Mouse (Mus musculus): Measurements from ENCODE around the gene Galk1. TPM values are rescaled to one million over a fixed set of nuclear protein-coding genes. Genes with fewer than 3 reads are reported as not detected.

Gene Galk1
- polyA plus RNA-seq (2017; shearing (Covaris generic)) = 40.4 TPM

GRCm38 (mm10) chr11:116012262-116012947 is at the start of gene Galk1:
Gene Galk1 (minus strand): TSS chr11:116012719.

GRCm38 (mm10) chr11:116030088-116030897 is 17.8 kb upstream of the Galk1 start, which contains the start of gene Unk:
Gene Unk (plus strand): TSS chr11:116030322.

GRCm38 (mm10) chr11:116027756-116028155 is 15.2 kb upstream of the Galk1 start, which contains the start of gene H3f3b:
Gene H3f3b (minus strand): TSS chr11:116027962.

GRCm38 (mm10) chr11:115974309-115975082 is 38.0 kb downstream of the Galk1 start, which contains the start of gene Itgb4:
Gene Itgb4 (plus strand): TSS chr11:115974709.

Other genes starting within 250 kb of the Galk1 start
- gene Tmem94, start 247.3 kb downstream of the Galk1 start, polyA plus RNA-seq (2017; shearing (Covaris generic)) = 42.6 TPM
- gene Caskin2, start 199.1 kb downstream of the Galk1 start, polyA plus RNA-seq (2017; shearing (Covaris generic)) = 4.2 TPM
- gene Tsen54, start 198.0 kb downstream of the Galk1 start, polyA plus RNA-seq (2017; shearing (Covaris generic)) = 25.6 TPM
- gene Llgl2, start 188.7 kb downstream of the Galk1 start, polyA plus RNA-seq (2017; shearing (Covaris generic)) = 39.3 TPM
- not detected for gene Myo15b, start 154.3 kb downstream of the Galk1 start, polyA plus RNA-seq (2017; shearing (Covaris generic))
- gene Smim5, start 112.8 kb downstream of the Galk1 start, polyA plus RNA-seq (2017; shearing (Covaris generic)) = 0.37 TPM
- 1.3 TPM for gene Smim6, start 100.7 kb downstream of the Galk1 start, polyA plus RNA-seq (2017; shearing (Covaris generic))
- 43.4 TPM for gene Sap30bp, start 79.4 kb downstream of the Galk1 start, polyA plus RNA-seq (2017; shearing (Covaris generic))
- 27.8 TPM for gene Recql5, start 79.2 kb downstream of the Galk1 start, polyA plus RNA-seq (2017; shearing (Covaris generic))
- gene Itgb4, start 38.0 kb downstream of the Galk1 start, polyA plus RNA-seq (2017; shearing (Covaris generic)) = not detected
- 1,346 TPM for gene H3f3b, start 15.2 kb upstream of the Galk1 start, polyA plus RNA-seq (2017; shearing (Covaris generic))
- gene Unk, start 17.6 kb upstream of the Galk1 start, polyA plus RNA-seq (2017; shearing (Covaris generic)) = 56.5 TPM
- gene Unc13d, start 65.2 kb upstream of the Galk1 start, polyA plus RNA-seq (2017; shearing (Covaris generic)) = 202 TPM
- gene Wbp2, start 74.3 kb upstream of the Galk1 start, polyA plus RNA-seq (2017; shearing (Covaris generic)) = 214 TPM
- 0.32 TPM for gene Trim47, start 114.5 kb upstream of the Galk1 start, polyA plus RNA-seq (2017; shearing (Covaris generic))
- gene Trim65, start 118.4 kb upstream of the Galk1 start, polyA plus RNA-seq (2017; shearing (Covaris generic)) = 9.8 TPM
- gene Mrpl38, start 126.1 kb upstream of the Galk1 start, polyA plus RNA-seq (2017; shearing (Covaris generic)) = 91.0 TPM
- gene Fbf1, start 155.4 kb upstream of the Galk1 start, polyA plus RNA-seq (2017; shearing (Covaris generic)) = 10.1 TPM
- 62.6 TPM for gene Ten1, start 186.1 kb upstream of the Galk1 start, polyA plus RNA-seq (2017; shearing (Covaris generic))
- gene Acox1, start 186.3 kb upstream of the Galk1 start, polyA plus RNA-seq (2017; shearing (Covaris generic)) = 24.7 TPM
- gene Evpl, start 225.4 kb upstream of the Galk1 start, polyA plus RNA-seq (2017; shearing (Covaris generic)) = 0.12 TPM

Data from inflammation-experienced regulatory T-cells, adult 16 weeks (primary cell).